Mouse (Mus musculus) spleen, postnatal 14 days (tissue): ENCODE measurements around the gene Iqcd.

ENCODE experiments used
- DNase-seq, 2 experiments: peaks; one replicate each; pipeline ENCODE4 v3.0.0; 2021 to 2022; ENCODE audit warnings: low spot score in 2 of 2

Gene Iqcd

DNA sequence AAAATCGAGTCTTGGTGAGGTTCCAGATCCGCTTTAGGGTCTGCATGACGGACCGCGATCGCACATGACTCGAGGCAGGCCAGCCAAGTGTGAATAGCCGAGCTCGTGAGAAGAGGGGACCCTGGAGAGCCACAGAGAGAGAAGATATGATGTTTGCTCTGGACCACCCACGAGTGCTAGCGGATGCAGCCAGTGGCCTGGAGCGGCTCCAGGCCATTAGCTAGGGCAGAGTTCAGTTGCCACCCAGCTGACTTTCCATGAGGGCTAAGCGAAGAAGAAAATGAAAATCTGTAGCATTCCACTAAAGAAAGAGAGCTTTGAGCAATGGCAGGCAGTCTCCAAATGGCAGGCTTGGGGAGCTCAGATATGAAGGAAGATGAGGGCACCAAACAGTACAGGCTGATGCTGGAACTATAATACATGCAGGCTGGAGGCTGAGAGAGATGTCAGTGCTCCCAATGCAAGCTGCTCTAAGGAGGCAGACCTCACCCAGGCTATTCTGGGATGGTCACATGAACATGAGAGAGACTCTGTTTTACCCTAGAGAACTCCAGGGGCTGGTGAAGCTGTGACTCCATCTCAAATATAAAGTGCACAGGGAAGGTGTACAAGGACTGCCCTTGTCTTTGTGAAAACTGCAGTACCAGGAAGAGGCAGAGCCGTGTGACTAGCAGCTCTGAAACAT, 17.6 kb upstream of the Iqcd start:
- no peak for DNase-seq

DNA sequence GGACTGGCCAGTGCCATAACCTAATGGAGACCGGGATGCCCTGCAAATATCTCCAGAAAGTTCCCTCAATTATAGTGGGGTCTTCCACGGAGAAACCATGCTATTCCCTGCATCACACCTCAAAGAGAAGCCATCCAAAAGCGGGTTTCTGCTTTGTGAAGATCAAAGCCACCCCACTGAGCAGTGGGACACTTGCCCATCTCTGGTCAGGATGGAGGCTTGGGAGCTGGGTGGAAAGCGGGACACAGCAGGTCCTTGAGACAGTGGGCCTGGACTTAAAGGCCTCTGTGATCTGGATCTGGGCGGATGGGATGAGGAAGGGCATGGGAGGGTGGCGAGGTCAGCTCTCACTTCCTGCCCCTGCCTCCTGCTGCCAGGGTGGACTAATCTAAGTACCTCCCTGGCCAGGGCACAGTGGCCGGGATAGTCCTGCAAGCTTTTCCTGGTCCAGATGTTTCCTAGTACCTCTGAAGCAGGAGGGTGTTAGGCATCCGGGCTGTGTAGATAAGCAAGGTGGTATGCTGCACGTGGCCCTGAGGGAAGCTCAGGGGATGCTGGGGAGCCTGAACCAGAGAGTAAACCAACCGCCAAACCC, 14.2 kb upstream of the Iqcd start:
- DNase-seq, result no peak

DNA sequence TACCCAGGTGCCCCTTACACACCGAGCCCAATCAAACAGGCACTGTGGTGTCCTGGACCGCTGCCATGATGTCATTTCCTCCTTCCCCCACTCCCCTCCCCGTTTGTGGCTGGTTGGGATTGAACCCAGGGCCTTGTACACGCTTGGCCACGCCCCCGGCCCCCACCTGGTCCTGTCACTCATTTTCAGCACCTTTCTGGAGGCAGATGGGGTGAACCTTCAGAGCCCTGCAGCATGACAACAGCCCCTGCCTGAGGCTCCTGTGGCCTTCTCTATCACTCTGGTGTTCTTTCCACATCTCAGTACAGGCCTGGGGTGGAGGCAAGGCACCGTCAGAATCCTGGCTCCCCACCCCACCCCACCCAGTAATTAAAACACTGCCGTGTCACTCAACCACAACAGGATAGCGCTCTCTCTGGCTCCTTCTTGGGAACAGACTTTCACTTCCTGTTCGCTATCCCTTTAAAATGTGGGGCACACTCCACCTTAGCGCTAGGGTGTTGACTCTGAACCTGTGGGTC, 12.0 kb upstream of the Iqcd start:
- DNase-seq, result no peak

DNA sequence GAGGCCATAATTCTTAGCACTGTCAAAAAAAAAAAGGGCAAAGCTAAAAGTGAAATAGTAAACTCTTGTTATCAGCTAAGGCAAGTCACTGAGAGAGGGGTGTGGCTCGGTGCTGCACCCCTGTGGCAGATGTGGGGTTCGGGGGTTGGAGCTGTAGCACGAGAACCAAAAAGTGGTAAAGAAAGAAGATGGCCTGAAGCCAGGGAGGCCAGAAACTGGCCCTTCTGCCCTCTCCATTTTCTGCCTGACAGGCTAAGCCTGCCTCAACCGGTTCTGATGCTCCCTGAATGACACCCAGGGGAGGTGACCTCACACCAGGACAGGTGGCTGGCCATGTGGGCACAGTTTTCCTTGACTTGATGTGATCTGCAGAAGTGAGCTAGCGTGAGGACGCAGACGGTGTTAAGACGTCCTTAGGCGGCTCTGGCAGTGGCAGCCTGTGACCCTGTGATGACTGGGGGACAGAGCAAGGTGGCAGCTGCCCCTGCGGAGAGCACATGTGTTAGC, 10.8 kb upstream of the Iqcd start:
- peak; percentile 59 to 70 for DNase-seq

DNA sequence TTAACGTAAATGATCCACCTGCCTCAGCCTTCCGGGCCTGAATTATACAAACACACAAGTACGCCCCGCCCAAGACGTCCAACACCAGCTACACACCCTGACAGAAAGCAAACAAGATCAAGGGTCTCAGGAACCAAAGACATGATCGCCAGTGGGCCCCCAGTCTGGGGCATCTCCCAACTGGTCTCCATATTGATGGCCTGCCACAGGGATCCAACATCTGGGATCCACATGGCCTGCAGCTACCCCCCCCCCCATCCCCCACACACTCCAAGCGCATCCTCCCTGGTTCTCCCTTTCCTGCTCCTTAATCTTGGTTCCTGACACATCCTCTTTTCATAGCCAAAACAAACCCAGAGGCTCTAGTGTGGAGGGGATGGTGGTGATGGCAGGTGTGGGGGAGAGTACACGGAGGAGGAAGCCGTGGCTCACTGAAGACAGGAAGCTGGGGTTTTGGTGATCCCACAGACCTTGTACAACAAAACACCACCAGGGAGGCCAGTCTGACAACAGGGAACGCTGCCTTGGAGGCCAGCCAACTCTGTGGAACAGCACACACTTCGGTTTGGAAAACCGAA, 10.2 kb upstream of the Iqcd start:
- DNase-seq, result peak in 1 of 2 experiments; percentile 40

DNA sequence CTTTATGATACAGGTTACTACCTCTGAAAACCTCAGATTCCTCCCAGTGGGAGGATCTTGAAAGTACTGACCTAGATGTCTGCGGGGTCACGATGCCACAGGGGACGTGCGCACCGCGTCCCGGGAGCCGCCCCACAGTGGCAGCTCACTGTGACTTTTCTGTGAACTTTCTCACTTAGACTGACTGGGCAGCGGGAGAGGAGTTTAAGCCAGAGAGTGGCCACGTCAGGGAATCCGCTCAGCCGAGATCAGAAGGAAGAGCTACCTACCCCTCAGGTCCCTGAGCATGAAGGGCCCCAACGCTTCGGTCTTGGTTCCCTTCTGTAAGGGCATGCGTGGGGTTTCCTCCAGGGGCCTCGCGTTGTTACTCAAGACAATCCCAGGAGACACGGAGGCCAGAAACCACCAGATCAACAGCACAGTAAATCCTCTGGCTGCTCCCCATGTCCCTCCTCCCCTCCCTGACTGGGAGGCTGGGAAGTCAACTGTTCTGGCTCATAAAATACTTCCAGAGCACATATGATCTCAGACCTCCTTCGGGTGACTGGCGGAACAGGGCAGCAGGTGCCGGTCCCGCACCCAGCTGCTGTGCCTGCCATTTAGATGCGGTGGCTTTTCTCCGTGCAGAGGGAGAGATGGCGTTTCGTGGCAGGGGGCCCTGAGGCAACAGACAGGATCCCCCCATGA, 9.5 kb upstream of the Iqcd start:
- no peak for DNase-seq

DNA sequence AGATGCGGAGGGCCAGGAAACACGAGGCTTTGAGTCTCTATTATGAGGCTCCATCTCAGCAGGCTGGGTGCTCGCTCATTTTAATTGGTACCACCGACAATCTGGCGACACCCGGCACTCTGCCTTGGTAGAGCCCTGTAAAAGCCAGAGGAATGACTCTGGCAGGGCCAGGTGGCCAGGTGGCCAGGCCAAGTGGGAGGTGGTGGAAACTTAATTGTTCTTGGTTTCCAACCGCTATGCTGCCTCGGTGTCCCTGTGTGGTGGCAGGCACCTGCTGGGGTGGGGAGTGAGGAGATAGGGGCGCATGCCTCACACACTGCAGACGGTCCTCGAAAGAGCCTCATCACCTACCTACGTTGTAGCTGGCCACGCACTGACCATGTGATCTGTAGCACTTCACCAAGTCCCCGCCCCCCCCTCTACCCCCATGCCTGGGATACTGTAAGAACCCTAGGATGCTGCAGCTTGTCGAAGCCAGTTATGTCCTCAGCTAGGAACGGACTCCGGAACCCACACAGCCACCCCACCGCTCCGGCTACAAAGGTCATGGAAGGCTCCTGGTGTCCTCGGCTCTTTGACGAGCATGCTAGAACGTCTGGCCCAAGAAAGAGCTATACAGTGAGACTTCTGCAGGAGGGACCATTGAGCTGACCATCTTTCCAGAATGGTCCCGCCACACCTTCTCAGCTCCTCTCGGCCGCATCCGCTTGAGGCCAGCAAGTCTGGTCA, 8.8 kb upstream of the Iqcd start:
- DNase-seq, result no peak

DNA sequence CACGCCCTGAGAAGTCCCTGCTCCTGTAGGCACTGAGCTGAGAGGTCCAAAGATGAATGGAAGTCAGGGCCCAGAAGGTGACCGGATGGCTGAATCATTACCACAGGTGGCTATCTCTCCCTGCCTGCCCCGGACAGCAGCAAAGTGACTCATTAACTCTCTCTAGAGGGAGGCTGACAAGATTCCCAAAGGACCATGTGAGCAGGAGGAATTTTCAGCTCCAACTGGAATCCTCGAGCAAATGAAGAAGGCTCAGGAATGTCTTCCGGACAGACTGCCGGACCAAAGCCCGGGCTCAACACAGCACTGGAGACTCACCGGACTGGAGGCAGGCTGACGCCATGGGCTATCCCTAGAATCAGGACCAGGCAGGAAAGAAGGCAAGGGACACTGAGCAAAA, 6.8 kb upstream of the Iqcd start:
- DNase-seq, result no peak

DNA sequence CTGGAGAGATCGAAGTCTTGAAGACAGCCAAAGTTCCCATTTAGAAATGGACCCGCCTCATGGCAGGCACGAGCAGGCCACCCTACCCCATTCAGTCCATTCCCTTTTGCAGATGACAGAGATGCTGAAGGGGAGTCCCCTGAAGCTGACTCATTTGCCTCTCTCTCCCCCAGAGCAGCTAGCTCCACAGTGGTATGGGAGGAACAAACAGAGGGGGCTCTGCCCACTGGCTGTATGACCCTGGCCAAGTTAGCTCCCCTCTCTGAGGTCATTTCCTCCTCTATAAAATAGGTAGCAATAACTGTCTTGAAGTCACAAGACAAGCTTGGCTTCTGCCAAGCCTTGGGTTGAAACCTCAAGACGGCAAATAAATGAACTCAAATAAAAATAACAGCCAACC, 5.3 kb upstream of the Iqcd start:
- no peak for DNase-seq

DNA sequence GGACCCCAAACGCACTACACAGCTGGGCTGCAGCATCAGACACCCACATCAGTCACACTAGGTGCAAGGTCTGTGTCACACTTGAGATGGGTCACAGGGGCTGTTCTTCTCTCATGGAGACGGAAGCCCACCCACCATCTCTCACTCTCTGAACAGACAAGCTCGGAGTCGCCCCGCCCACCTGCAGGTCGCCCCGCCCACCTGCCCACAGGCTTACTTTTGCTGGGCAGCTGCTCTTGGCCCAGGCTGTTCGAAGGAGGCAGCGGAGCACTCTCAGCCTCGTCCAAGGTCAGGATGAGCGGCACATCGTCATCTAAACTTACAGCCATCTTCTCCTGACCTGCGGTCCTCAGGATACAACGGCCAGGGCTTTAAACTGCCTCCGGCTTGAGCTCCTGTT, 3.8 kb upstream of the Iqcd start:
- no peak for DNase-seq

DNA sequence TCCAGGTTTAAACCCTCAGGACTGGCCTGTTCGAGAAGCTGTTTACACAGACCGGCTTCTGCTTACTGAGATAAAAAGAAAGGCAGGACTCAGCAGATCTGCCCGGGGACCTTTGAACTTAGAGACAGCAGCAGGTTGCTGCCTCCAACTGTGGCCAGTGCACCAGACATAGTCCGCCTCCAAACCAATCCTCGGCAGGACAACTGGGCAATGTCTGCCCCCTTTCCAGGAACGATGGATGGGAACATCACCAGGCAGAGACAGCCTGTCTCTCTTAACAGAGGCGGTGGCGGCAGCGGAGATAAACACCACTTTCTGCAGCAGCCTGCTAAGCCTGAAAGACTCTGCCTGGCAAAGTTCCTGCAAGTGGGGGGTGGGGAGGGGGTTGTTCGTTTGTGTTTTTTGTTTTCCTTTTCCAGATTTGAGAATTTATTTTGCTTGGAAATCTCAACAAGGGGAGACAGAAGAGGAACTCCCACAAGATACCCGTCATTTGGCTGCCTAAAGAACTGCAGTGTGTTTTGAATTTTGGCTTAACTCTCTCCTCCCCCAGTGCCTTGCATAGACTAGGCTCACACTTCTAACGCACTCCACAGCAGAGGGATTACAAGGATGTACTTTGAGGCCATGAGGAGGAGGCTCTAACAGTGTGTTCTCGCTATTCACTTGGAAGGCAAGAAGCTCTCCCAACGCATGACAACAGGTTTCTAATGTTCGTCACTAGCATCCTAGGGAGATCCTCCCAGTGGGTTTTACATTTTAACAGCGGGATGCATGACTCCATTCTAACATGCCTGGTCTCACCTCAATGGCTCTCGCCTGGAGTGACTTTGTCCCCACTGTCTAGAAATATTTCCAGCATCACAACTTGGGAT, 1.8 kb upstream of the Iqcd start:
- DNase-seq, result peak in 1 of 2 experiments; percentile 37

DNA sequence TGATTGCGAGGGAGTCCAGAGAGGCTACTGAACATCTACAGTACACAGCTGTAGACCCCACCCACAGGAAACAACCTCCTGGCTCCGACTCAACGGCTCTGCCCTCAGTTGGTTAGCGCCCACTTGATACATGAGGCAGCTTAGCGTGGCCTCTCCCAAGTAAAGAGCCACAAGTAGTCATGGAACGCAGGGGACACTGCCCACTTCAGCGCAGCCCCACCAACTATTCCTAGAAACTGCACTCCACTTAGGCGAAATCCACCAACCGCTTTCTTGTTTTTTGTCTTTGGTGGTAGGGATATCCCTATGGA, 1.2 kb upstream of the Iqcd start:
- peak; percentile 51 to 54 for DNase-seq

DNA sequence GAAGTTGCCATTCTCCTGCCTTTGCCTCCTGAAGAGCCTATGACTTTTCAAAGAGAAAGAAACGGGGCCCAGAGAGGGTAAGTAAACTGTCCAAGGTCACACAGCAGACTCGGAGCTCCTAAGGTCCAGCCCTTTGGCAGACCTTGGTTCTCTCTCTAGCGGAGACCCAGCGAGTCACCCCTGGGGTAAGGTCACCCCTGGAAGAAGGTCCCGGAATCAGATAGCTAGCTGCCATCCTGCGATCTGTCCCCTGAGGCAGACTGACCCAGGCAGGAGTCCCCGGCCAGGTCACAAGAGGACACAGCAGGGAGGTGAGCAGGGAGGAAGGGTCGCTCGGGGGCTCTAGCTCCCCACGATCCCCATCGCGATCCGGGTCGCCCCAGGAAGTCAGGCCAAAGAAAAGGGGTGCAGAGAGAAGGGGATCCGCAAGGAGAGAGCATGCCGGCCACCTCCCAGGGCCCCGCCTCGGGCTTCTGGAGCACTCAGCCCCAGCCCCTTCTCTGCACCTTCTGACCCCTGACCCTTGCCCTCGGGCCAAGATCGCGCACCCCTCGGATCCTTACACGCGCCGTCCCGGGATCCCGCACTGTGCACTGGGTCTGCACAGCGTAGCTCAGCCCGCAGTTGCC, 762 bp upstream of the Iqcd start:
- DNase-seq, result no peak

DNA sequence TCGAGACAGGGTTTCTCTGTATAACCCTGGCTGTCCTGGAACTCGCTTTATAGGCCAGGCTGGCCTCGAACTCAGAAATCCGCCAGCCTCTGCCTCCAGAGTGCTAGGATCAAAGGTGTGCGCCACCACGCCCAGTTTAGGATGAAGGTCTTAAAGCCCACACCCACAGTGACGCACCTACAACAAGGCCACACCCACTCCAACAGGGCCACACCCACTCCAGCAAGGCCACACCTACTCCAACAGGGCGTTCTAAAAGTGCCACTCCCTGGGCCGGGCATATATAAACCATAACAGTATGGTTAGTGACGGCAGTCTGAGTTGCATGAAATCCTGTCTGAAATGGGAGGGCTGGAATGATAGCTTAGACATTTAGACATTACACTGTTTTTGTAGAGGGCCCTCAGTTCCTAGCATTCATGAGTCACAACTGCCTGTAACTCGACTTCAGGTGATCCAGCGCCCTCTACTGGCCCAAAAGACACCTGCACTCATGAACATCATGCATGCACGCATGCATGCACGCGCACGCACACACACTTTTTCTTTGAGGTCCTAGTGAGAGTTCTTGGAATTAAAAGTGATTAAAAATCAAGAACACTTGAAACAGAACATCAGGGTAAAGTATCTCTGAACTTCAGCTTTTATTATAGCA, 1.7 kb downstream of the Iqcd start:
- DNase-seq, result no peak

DNA sequence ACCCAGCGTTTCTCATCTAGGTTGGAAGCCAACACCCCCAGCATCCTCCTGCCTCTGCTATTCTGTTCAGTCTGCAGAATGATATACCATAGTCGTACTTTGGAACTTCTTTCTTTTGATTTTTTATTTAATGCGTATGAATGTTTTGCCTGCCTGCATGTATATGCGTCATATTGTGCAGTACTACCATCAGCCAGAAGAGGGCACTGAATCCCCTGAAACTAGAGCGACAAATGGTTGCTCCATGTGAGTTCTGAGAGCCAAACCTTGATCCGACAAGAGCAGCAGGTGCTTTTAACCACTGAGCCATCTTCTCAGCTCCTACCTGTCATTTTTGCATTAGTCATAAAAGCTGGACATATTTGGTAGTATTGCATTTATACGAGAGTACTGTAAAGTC, 3.3 kb downstream of the Iqcd start:
- DNase-seq, result no peak

DNA sequence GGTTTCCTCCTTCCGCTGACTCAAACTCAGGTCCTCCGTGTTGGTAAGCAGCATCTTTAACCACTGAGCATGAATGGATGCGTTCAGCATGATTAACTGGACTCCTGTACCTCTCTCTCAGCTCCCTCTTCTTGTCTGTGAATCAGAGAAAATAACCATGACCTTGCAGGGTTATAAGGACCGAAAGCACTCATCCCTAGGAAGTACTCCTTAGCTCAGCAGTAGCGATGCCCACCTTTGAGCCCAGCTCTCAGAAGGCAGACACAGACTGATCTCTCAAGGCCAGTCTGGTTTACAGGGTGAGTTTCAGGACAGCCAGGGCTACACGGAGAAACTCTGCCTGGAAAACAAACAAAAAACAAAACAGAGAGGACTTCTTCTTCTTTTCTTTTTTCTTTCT, 5.7 kb downstream of the Iqcd start:
- no peak for DNase-seq

DNA sequence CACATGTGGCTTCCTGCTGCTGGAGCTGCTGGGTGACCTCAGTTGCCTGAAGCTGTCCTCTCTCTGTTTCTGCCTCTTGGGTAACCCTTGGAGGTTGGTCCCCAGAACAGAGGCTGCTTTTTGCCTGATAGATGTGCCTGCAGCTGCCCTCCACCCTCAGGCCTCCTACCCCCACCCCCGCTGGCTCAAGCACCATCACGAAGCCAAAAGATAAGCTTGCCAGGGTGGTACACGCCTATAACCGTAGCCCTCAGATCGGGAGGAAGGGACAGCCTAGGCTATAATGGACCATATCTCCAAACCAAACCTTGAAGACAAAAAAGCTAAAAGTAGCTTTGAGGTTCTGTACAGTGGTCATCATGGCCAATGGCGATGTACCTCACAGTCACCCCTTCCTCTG, 10.8 kb downstream of the Iqcd start:
- DNase-seq, result no peak

DNA sequence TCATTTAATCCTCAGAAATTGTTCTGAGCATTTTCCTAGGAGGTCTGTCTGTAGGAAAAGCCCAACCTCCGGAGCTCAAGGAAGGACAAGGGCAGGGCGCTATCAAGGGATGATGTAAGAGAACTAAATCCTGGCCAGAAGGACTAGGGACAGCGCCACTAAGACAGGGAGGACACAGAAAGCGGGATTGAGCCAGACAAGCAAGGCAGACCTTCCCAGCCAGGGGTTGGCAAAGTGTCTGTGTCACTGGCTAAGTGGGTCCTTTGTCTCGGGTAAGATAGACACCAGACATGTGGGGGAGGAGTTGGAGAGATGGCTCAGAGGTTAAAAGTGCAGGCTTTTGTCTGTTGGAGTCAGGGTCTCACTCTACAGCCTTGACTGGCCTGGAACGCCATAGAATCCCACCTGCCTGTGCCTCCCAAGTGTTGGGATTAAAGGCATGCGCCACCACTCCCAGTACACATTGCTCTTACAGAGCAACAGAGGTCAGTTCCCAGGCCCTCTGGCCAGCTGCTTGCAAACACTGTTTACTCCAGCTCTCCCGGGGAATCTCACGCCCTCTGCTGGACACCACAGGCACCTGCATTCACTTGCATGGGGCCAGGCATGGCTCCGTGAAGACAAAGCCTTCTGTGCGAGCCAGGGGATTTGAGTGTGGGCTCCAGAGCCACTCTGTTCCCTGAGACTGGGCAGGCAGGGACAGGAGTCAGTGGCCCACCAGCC, 12.3 kb downstream of the Iqcd start:
- no peak for DNase-seq

DNA sequence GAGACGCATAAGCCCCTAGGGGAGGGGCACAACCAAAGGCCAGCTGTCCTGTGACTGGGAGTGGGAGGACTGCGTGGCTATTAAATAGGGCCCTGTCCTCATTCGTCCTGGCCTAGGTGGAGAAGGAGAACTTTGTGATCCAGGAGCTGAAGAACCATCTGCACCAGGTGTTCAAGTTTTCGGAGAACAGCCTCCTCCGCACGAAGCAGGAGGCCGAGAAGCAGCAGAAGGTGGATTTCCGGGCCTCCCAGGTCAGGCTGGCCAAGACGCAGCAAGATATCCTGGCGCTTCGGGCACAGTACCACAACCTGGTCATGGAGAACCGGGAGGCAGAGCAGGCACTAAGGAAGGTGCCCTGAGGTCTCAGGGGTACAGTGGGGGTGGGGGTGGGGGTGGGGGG, 13.4 kb downstream of the Iqcd start:
- DNase-seq, result no peak
